Mouse (Mus musculus) CH12.LX (cell line): ENCODE measurements around the gene Lhfp. TPM values are rescaled to one million over a fixed set of nuclear protein-coding genes. Genes with fewer than 3 reads are reported as not detected.

Experiments used
- DNase-seq: peaks from one replicate; pipeline ENCODE4 v3.0.0-alpha.2; 2013; ENCODE audit errors: extremely low read depth
- H3K27ac ChIP-seq: 2 replicates; pipeline ENCODE4 v1.5.1; 2012; ENCODE audit warnings: low read depth, mild to moderate bottlenecking, control low read depth, moderate library complexity; ENCODE audit not compliant: insufficient read depth
- H3K27me3 ChIP-seq: replicated peaks from 2 replicates; pipeline ENCODE3; 2012; ENCODE audit warnings: inconsistent platforms
- H3K36me3 ChIP-seq, 2 experiments: replicated peaks in 1 of 2; 2 replicates each; pipeline versions ENCODE3 to v1.6.1; 2012; ENCODE audit warnings: inconsistent platforms in 1 of 2, low read length in 1 of 2, mild to moderate bottlenecking in 1 of 2, mixed read lengths in 1 of 2, moderate library complexity in 1 of 2; ENCODE audit not compliant: control insufficient read depth in 1 of 2, insufficient read depth in 1 of 2
- H3K4me1 ChIP-seq, 2 experiments: 2 replicates each; pipeline ENCODE4 v1.6.1; 2012; ENCODE audit warnings: inconsistent platforms in 1 of 2, moderate library complexity in 1 of 2; ENCODE audit not compliant: insufficient read depth in 2 of 2, control insufficient read depth in 1 of 2
- H3K4me2 ChIP-seq: 2 replicates; pipeline ENCODE4 v1.6.1; 2012; ENCODE audit warnings: low read depth, mild to moderate bottlenecking, control low read depth; ENCODE audit not compliant: poor library complexity, insufficient read depth, severe bottlenecking
- H3K4me3 ChIP-seq, 3 experiments: fragments of 150-350 bp in 1 of 3; sonication (generic) in 1 of 3; replicated peaks in 1 of 3; 2 replicates each; pipeline versions ENCODE3 to v1.5.1; 2011 to 2012; ENCODE audit warnings: low read depth in 2 of 3, low read length in 2 of 3, mild to moderate bottlenecking in 2 of 3, moderate library complexity in 2 of 3, control low read depth in 1 of 3, improper control_type of control experiment in 1 of 3, inconsistent platforms in 1 of 3, mixed read lengths in 1 of 3; ENCODE audit not compliant: poor library complexity in 1 of 3
- H3K79me2 ChIP-seq: replicated peaks from 2 replicates; pipeline ENCODE4 v1.6.1; 2012; ENCODE audit warnings: mild to moderate bottlenecking, moderate library complexity; ENCODE audit not compliant: control insufficient read depth, poor library complexity, insufficient read depth, severe bottlenecking; ENCODE audit errors: extremely low read depth
- H3K9ac ChIP-seq: 2 replicates; pipeline ENCODE4 v1.6.1; 2012; ENCODE audit warnings: low read depth, mild to moderate bottlenecking, control low read depth, moderate library complexity; ENCODE audit not compliant: insufficient read depth
- H3K9me3 ChIP-seq: replicated peaks from 2 replicates; pipeline ENCODE3; 2012; ENCODE audit warnings: low read length, inconsistent platforms, mixed read lengths
- BHLHE40 ChIP-seq: IDR thresholded peaks from 2 replicates; pipeline ENCODE4 v1.6.1; 2011; ENCODE audit warnings: mild to moderate bottlenecking, low read depth, low read length, improper control_type of control experiment
- ELF1 ChIP-seq: IDR thresholded peaks from 2 replicates; pipeline ENCODE4 v1.6.1; 2014; ENCODE audit warnings: low read depth, mild to moderate bottlenecking, inconsistent platforms, low read length, improper control_type of control experiment
- GABPA ChIP-seq: IDR thresholded peaks from 2 replicates; pipeline ENCODE4 v1.6.1; 2012; ENCODE audit warnings: low read depth, low read length, improper control_type of control experiment, inconsistent platforms; ENCODE audit not compliant: insufficient replicate concordance
- HCFC1 ChIP-seq: IDR thresholded peaks from 2 replicates; pipeline ENCODE4 v1.6.1; 2012; ENCODE audit warnings: low read depth, mild to moderate bottlenecking, inconsistent platforms, low read length, improper control_type of control experiment
- JUN ChIP-seq: IDR thresholded peaks from 2 replicates; pipeline ENCODE4 v1.6.1; 2011; ENCODE audit warnings: low read depth, mild to moderate bottlenecking, low read length, improper control_type of control experiment, moderate library complexity; ENCODE audit not compliant: insufficient read depth
- JUND ChIP-seq: conservative IDR thresholded peaks from 2 replicates; pipeline ENCODE4 v1.6.1; 2011; ENCODE audit warnings: low read depth, low read length, improper control_type of control experiment
- MAFK ChIP-seq: IDR thresholded peaks from 2 replicates; pipeline ENCODE4 v1.6.1; 2011; ENCODE audit warnings: low read length, improper control_type of control experiment; ENCODE audit not compliant: insufficient replicate concordance
- MAZ ChIP-seq: IDR thresholded peaks from 2 replicates; pipeline ENCODE4 v1.6.1; 2012; ENCODE audit warnings: low read depth, mild to moderate bottlenecking, inconsistent platforms, low read length, improper control_type of control experiment, moderate library complexity
- MEF2A ChIP-seq: IDR thresholded peaks from 2 replicates; pipeline ENCODE4 v1.6.1; 2014; ENCODE audit warnings: low read depth, mild to moderate bottlenecking, inconsistent platforms, low read length, improper control_type of control experiment, borderline replicate concordance
- MXI1 ChIP-seq: IDR thresholded peaks from 2 replicates; pipeline ENCODE4 v1.6.1; 2011; ENCODE audit warnings: mild to moderate bottlenecking, low read depth, low read length, improper control_type of control experiment
- MYC ChIP-seq: IDR thresholded peaks from 2 replicates; pipeline ENCODE4 v1.6.1; 2011; ENCODE audit warnings: low read depth, mild to moderate bottlenecking, improper control_type of control experiment, low read length
- NELFE ChIP-seq: IDR thresholded peaks from 2 replicates; pipeline ENCODE4 v1.6.1; 2011; ENCODE audit warnings: low read depth, low read length, improper control_type of control experiment
- NRF1 ChIP-seq: IDR thresholded peaks from 2 replicates; pipeline ENCODE4 v1.6.1; 2014; ENCODE audit warnings: low read depth, mild to moderate bottlenecking, inconsistent platforms, low read length, improper control_type of control experiment, moderate library complexity
- POLR2A ChIP-seq: IDR thresholded peaks from 2 replicates; pipeline ENCODE4 v1.6.1; 2011; ENCODE audit warnings: low read depth, mild to moderate bottlenecking, improper control_type of control experiment, low read length
- POLR2AphosphoS2 ChIP-seq: IDR thresholded peaks from 2 replicates; pipeline ENCODE4 v1.6.1; 2011; ENCODE audit warnings: low read depth, low read length, improper control_type of control experiment
- SIN3A ChIP-seq: IDR thresholded peaks from 2 replicates; pipeline ENCODE4 v1.6.1; 2012; ENCODE audit warnings: low read length, improper control_type of control experiment, inconsistent platforms
- SMC3 ChIP-seq: IDR thresholded peaks from 2 replicates; pipeline ENCODE4 v1.6.1; 2011; ENCODE audit warnings: low read depth, low read length, improper control_type of control experiment
- TBP ChIP-seq: conservative IDR thresholded peaks from 2 replicates; pipeline ENCODE4 v1.6.1; 2011; ENCODE audit warnings: low read depth, low read length, improper control_type of control experiment
- TCF12 ChIP-seq: IDR thresholded peaks from 2 replicates; pipeline ENCODE4 v1.6.1; 2014; ENCODE audit warnings: low read depth, mild to moderate bottlenecking, inconsistent platforms, low read length, improper control_type of control experiment
- UBTF ChIP-seq: IDR thresholded peaks from 2 replicates; pipeline ENCODE4 v1.6.1; 2012; ENCODE audit warnings: low read depth, mild to moderate bottlenecking, inconsistent platforms, low read length, improper control_type of control experiment, moderate library complexity
- ZMIZ1 ChIP-seq: IDR thresholded peaks from 2 replicates; pipeline ENCODE4 v1.6.1; 2012; ENCODE audit warnings: low read depth, mild to moderate bottlenecking, inconsistent platforms, low read length, improper control_type of control experiment
- ZNF384 ChIP-seq: IDR thresholded peaks from 2 replicates; pipeline ENCODE4 v1.6.1; 2012; ENCODE audit warnings: low read depth, low read length, improper control_type of control experiment, inconsistent platforms
- dilution Hi-C: fragments of 300-500 bp; cut with MboI; formaldehyde crosslinking; loops from 2 replicates; pipeline ENCODE4 v1.14.3; 2020; ENCODE audit warnings: low sequenced_read_pairs; ENCODE audit not compliant: extremely low pct_unique_long_range_greater_than_20kb, extremely low pct_ligation_motif_present
- in situ Hi-C: fragments of 300-500 bp; cut with MboI; formaldehyde crosslinking; loops from 3 replicates; pipeline ENCODE4 v1.14.3; 2019; ENCODE audit warnings: low sequenced_read_pairs, low pct_ligation_motif_present, low pct_unique_long_range_greater_than_20kb, mixed read lengths
- polyA plus RNA-seq: library from polyadenylated mRNA; unstranded; fragments of >175 nt; gene quantifications from 2 replicates; pipeline ENCODE4 v1.2.1, GENCODE M21; 2012; ENCODE audit warnings: low read depth; ENCODE audit not compliant: insufficient read length
- total RNA-seq, 2 experiments: library from RNA; depleted of rRNA; stranded (reverse); fragments of 300-350 nt in 1 of 2; fragments of >200 nt in 1 of 2; gene quantifications; 2 replicates each; pipeline ENCODE4 v1.2.3; 2012 to 2014

Gene Lhfp
- total and polyA plus RNA-seq, 3 experiments = not detected

- Histone ChIP-seq H3K4me2 (peak within 1 kb of the TSS; percentile 97), H3K27ac (no peak within 1 kb of the TSS), H3K27me3 (no peaks in the 10 kb centered on the region), H3K9ac (peak within 1 kb of the TSS; percentile 71), H3K9me3 (no peaks in the 10 kb centered on the region), H3K4me3 (peak within 1 kb of the TSS; percentile 78 to 94 (median 90)), H3K4me1 (peaks cover 0 to 6% of the 10 kb centered on the region in 2 experiments; a peak in 2 of 4 replicates), H3K79me2 (peaks cover 2% of the 10 kb centered on the region; the same call in 1 of the 2 replicates), H3K36me3 (peaks cover 9 to 20% of the 10 kb centered on the region in 2 experiments)
- in situ Hi-C loops = no loop called here
- DNase-seq = peak; percentile 83
- peak; percentile 10; the same call in 1 of the 2 replicates for TF ChIP-seq BHLHE40
- peak; percentile 25; the same call in 1 of the 2 replicates for TF ChIP-seq MAZ
- TF ChIP-seq UBTF = no peak
- TF ChIP-seq ZMIZ1 = peak; percentile 63; the same call in 1 of the 2 replicates
- TF ChIP-seq SMC3 = no peak
- TF ChIP-seq TCF12 = peak; percentile 74
- TF ChIP-seq POLR2AphosphoS2 = no peak
- peak; percentile 59; the same call in 1 of the 2 replicates for TF ChIP-seq TBP
- TF ChIP-seq MYC = no peak
- TF ChIP-seq HCFC1 = peak; percentile 81
- TF ChIP-seq POLR2A = peak; percentile 86
- TF ChIP-seq NRF1 = peak; percentile 91
- TF ChIP-seq ELF1 = peak; percentile 78; the same call in 1 of the 2 replicates
- peak; percentile 92 for TF ChIP-seq NELFE
- TF ChIP-seq JUND = no peak
- 0 out of 2 replicates have a peak, but pooled peaks have one; percentile 16 for TF ChIP-seq MEF2A
- peak; percentile 54 for TF ChIP-seq MXI1
- TF ChIP-seq SIN3A = peak; percentile 67
- dilution Hi-C loops = no loop called here
These were observed 24.6 kb upstream of the Lhfp start, which contains the start of gene Cog6 for GRCm38 (mm10) chr3:53016436-53017340. Gene Cog6 (minus strand): TSS chr3:53017237.

- in situ Hi-C loops = no loop called here
- Histone ChIP-seq H3K4me3 (no peak overlapping the region), H3K4me1 (no peaks in the 10 kb centered on the region; a peak in 1 of 4 replicates), H3K36me3 (no peaks in the 10 kb centered on the region), H3K27ac (no peak overlapping the region), H3K9ac (no peak overlapping the region), H3K9me3 (no peaks in the 10 kb centered on the region), H3K27me3 (no peaks in the 10 kb centered on the region), H3K4me2 (no peak overlapping the region), H3K79me2 (no peaks in the 10 kb centered on the region)
- dilution Hi-C loops = no loop called here
- peak; percentile 9 for DNase-seq
- TF ChIP-seq ZNF384 (no peak), BHLHE40 (0 out of 2 replicates have a peak, but pooled peaks have one; percentile 17), MAFK (no peak), JUN (no peak), GABPA (no peak)
These were observed 14.0 kb upstream of the Lhfp start for GRCm38 (mm10) chr3:53027333-53027732.
